Mouse (Mus musculus) kidney, adult 8-10 months (tissue): ENCODE measurements around the gene Cys1.
A peak's percentile ranks its signal among the peaks of the same experiment; 100 is the strongest.
"Not testable (repeated sequence)": the region's sequence is repeated elsewhere in the genome, so short reads cannot be mapped to it uniquely, and the experiment has no call there.

ENCODE experiments used
- DNase-seq, 2 experiments: peaks; one replicate each; pipeline ENCODE4 v3.0.0; 2022

The Cys1 gene

DNA sequence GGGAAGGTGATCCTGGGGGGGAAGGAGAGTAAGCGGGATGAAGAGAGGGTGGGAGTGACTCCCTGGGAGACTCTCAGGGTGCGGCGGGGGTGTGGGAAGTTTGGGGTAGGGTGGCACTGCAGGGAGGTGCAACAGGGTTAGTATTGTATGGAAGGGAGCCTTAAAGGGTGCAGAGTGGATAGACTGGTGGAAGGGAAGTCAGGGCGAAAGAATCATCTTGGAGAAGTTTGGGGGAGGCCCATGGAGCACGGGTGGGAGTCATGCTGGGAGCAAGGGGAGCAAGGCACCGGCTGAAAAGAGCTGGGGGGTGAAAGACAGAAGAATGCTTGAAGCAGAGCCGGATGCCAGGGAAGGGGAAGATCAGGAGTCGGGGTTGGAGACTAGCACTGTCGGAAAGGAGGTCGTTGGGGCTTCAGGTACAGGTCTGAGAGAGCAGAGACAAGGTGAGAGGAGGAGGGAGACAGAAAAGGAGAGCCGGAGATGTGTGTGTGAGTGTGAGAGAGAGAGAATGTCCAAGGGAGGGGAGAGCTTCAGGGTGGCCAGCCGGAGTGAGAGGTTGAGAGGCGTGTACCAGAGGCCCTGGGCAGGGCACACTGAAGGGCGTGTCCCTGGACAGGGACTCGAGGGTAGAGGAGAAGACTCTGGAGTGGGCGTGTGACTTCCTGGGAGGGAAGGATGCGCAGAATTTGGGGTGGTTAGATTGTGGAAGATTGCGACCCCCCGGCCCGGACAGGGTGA is at the start of gene Cys1:
TSS of gene Cys1 (minus strand) at position 528 of the 738 bp plus-strand sequence.
- DNase-seq, result peak; percentile 84 to 89

DNA sequence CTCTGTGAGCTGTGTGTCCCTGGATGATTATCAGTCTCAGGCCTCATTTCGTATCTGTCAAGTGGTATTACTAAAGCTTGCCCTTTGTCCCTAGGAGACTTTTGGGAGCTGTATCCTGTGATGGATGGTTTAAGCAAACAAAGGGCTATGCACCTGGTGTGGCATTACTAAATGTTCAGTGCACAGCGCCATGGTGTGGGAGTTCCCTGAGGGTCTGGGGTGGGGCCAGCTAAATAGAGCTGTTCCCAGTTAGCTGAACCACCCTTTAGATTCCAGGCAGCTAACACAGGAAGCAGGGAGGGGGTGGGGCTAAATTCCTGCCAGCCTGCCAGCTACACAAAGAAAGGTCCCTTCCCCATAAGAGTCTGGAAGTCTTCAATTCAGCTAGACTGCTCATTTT is 42.8 kb upstream of the Cys1 start:
- no peak for DNase-seq

DNA sequence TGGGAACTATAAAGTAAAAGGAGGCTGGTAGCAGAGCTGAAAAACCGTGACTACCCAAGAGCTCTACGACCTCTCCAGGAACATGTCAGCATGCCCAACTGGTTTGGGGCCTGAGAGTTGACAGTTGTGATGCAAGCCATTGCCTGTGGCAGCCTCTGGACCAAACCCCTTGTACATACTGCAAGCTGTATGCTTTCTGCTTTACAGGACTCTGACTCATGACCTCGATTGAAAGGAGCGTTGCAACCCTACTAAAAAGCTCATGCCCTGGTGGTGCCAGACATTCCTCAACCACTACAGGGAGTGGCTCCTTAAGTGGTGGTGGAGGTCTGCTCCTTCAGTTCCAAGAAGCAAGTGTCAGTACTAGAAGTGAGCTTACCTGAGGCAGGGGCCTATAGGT is 42.2 kb upstream of the Cys1 start:
- DNase-seq, result no peak

DNA sequence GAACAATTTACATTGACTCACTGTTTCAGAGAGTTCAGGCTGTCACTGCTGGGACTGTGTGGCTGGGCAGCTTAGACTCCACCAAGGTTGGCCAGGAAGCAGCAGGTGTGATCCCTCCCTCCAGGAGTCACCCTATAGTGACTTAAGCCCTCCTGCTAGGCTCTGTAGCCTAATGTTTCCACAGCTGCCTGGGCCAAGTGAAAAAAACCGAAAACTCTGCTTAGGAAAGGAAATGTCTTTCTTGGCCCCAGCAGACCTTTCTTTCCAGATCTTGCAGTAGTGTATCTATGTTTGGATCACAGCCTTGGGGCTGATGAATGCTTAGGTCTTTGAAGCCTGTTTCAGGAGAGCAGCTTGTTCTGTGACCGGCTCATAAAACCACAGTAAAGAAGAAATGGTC is 41.8 kb upstream of the Cys1 start:
- no peak for DNase-seq

DNA sequence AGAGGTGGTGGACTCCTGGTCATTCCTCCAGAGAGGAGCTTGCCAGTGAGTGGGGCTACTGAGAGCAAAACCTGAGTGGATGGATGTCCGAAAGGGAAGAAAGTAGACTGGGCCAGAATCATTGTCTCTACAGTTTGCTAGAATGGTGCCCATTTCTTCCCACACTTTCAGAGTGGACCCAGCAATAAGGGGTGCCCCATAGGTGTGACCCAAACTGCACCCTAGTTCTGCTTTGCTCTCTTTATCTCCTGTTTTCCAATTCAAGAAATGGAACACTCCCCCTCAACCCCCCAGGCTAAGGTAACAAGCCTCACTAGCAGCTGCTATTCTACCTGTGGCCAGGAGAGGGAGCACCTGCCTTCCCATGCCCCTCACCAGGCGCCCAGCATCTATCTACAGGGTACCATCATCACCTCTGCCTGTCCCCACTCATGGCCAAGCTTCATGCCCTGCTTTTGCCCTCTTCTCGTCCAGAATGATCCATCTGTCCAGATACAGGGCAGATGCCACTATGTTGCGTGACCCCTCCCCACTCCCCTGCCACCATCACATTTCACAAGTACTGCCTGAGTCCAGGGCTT is 35.2 kb upstream of the Cys1 start:
- DNase-seq, result peak in 1 of 2 experiments; percentile 43

DNA sequence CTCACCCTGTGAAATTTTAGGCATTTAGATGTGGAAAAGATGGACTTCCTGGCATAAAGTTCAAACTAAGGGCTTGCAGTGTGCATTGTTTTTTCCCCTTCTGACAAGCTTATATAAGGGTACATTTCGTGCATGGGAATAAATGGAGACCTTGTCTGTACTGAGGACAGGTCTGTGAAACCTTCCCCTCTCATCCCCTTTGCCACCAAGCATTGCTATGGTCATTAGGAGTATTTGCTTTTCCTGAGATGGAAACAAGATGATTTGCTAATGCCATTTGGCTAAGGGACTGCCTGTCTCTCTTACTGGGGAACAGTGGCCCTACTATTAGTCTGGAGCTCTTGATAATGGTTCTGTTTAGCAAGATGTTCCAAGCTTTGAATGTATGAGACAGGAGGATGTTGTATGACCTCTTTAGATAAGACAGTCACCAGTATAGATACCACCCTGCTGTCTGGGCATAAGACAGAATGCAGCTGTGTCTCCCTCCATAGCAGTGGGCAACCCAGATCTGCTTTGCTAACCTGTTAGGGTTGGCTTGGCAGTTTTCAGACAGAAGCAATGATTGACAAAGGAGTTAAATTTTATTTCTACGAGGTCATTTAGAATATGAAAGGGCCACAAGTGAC is 33.8 kb upstream of the Cys1 start:
- no peak for DNase-seq

DNA sequence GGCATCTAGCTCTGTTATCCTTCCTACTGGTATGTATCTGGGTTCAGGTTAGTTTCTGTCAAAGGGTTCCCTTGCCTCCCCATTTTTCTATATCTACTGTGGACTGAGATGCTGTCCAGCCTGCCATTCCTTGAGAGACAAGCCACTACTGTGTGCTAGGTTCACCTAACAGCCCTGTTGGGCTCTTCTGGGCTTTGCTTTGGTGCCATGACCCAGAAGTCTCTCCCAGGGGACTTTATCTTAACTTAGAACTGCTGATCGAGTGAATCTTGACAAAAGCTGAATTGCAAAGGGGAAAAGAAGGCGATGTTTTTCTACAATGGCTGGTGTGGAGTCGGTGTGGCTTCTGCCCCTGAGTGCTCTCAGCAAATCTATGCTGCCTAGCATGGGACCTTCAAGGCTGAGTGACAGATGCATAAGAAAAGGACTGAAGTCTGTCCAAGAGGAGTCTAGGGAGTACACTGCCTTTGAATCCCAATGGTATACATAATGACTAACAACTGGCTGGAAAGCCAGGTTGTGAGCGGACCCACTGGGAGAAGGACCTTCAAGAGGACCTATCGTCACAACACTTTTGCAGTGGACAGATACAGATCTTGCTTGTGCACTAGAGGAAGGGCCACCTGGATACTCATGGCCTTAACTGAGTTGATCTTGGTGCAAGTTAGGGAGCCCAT is 33.1 kb upstream of the Cys1 start:
- DNase-seq, result no peak

DNA sequence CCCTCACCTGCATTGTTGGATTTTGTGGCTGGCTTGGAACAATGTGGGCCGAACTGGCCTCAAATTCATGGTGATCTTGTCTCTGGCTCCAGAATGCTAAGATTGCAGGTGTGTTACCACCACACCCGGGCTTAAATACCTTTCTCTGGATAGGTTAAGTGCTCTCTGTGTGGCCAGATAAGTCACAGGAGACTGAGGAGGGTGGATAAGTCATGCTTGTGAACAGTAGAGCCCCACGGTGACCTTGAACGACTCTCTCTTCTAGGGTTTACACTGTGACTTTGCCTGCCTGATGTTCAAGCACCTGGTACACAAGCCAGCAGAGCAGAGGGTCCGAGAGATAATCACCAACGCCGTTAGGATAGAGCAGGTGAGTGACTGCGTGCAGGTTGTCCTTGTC is 30.8 kb upstream of the Cys1 start:
- DNase-seq, result no peak

DNA sequence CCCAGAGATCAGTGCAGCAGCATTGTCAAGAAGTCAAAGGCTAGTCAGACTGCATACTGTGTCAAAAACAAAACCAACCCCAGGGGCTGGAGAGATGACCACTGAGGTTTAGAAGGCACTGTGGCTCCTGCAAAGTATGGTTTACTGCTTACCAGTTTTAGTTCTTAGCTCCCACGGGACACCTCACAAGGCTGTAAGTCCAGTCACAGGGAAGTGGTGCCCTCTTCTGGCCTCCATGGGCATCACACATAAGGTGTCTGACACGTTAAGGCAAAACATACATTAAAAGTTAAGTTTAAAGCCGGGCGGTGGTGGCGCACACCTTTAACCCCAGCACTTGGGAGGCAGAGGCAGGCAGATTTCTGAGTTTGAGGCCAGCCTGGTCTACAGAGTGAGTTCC is 29.1 kb upstream of the Cys1 start:
- no peak for DNase-seq

DNA sequence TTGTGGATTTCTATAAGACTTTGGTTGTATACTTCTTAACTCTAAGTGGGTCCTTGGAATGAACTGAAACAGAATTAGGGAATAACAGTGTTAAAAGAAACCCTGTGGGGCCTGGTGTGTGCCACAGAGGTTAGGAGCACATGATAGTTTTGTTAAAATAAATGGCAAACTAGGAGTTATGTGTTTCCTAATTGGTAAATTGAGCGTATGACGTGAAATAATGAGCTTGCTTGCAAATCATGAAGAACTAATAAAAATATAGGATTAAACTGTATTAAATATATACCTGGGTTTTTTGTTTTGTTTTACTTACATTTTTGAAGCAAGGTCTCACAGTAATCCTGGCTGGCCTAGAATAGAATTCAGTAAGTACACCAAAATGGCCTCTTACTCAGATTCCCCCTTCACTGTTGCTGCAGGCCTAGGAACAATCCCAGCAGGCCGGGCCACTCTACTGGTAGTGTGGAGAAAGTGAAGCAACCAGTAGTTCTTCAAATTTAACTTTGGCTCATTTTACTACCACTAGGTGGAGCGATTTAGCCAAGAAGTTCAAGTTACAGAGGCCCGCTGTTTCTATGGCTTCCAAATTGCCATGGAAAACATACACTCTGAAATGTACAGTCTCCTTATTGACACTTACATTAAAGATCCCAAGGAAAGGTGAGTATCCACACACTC is 28.4 kb upstream of the Cys1 start:
- DNase-seq, result peak; percentile 35 to 77

DNA sequence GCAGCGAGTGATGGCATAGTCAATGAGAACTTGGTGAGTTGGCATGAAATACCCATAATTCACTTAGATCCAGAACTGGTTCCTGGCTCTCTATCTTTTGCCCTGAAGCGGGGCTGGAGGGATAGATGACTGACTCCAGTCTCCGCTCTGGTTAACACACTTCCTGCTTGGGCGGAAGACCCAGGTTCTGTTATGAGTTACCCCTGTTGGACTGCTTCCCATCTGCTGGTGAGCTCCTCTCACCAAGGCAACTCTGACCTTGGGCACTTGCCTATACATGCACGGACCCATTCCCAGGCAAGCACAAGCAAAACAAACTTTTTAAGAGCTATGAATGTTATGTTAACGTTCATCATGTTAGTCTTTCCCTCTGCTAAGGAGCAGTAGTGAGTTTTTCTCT is 27.8 kb upstream of the Cys1 start:
- no peak for DNase-seq

DNA sequence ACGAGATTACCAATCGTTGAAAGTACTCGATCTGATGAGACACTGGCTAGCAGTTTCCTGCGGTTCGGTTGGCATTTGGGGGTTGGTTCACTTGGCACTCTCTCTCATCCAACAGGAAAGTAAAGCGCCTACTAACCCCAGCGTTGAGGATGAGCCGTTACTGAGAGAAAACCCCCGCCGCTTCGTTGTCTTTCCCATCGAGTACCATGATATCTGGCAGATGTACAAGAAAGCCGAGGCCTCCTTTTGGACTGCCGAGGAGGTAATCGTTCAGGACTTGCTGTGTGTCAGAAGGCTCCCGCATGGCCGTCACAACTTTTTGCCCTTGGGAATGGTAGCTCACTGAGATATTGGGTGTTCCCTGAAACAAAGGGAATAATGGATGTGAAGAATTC is 27.2 kb upstream of the Cys1 start:
- DNase-seq, result no peak

DNA sequence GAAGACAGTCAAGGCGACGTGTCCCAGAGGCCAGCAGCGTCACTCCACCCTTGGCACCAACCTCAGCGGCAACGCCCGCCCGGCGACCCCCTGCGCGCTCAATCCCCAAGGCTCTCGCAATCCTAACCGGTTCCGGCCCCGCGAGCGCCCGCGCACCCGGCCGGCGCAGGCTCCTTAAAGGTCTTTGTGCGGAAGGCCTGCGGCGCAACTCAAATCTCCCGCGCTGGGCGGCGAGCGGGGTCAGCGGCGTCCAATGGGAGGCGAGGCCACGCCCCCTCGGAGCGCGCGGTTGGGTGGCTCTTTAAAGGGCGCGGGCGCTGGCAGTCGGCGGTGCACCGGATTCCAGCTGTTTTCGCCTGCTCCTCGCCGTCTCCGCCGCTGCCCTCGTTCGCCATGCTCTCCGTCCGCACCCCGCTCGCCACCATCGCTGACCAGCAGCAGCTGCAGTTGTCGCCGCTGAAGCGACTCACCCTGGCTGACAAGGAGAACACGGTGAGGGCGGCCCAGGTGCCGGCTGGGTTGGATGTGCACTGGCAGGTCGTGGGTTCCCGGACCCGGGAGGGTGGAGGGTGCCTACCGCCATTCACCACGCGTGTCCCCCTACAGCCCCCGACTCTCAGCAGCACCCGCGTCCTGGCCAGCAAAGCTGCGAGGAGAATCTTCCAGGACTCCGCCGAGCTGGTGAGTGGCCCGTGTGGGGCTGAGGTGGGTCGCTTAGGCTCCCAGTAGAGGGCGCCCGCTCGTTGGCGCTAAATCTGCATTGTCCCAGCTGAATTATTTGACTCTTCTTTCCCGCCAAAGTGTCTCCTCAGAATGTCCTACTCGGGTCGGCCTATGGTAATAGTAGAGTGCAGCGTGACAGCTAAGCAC is 26.6 kb upstream of the Cys1 start, which contains the start of gene Rrm2:
TSS of gene Rrm2 (plus strand) at position 288 of the 870 bp plus-strand sequence.
- DNase-seq, result peak; percentile 89 to 94

DNA sequence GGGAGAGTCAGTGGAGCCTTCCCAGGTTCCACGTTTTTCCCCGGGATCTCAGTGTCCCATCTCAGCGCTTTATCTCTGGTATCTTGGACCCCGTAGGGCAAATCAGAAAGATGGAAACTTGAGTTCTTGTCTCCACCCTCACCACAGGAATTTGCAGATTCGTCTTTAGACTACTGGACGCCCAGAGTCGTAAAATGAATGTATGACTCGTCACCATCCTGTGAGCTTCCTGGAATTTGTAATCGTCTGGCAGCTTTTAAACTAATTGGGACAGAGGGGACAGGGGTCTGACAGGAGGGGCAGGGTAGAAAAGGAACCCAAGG is 25.8 kb upstream of the Cys1 start:
- DNase-seq, result no peak

DNA sequence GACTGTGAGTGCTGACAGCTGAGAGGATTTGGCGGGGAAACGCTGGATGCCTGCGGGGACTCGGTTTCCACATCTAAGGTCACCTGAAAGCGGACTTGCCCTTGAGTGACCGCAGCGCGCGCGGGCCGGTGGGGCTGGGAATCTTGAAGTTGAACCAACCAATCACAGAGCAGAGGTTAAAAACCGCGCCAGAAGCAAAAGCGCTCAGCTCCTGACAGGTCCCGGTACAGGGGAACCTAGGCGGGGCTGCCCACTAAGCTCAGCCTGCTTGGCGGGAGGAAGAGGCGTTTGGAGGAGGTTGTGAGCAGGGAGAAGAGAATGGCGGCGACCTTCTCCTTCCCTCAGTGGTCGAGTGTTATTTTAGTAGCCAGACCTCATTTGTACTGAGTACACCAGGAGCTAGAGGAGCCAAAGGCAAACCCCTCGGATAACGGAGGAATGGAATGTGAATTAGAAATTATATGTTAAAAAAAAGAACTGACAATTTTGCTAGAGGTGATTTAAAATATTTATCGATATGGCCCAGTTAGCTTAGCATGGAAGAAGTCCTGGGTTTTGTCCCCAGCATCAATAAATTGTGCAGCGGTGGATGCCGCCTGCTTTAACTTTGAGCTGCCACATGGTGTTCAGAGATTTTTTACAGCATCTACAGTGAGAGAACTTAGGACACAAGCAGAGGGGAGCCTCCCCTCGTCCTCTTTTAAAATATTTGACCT is 25.3 kb upstream of the Cys1 start:
- DNase-seq, result peak; percentile 55 to 64

DNA sequence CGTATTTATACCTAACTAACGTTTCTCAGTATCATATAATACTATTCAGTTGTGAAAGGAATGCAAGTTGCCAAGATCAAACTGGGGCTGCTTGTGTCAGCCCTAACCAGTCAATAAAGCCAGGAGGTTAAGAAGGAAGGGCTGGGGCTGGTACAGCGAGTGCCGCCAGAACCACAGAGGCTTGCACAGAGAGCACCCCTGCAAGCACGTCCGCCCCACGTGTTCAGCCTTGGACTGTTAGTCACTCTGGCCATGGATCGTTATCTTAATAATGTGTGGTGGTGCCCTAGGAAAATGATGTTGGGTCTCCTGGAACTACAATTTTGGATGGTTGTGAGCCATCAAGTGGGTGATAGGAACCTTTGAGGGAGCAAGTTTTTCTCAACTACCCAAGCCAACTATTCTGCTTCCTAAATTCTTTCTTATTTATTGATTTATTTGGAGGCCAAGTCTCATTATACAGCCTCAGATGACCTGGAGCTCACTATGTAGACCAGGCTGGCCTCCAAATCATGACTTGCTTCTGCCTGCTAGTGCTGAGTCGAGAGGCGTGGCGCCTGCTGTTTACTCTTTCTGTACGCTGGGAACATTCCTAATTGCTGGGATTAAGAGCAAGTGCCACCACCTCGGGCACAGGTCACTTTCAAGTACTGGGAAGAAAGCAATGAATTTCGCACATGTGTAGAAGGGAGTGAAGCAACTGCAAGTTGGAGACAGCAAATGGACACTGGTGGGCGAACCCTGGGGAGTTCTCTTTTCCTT is 24.1 kb upstream of the Cys1 start:
- DNase-seq, result no peak

DNA sequence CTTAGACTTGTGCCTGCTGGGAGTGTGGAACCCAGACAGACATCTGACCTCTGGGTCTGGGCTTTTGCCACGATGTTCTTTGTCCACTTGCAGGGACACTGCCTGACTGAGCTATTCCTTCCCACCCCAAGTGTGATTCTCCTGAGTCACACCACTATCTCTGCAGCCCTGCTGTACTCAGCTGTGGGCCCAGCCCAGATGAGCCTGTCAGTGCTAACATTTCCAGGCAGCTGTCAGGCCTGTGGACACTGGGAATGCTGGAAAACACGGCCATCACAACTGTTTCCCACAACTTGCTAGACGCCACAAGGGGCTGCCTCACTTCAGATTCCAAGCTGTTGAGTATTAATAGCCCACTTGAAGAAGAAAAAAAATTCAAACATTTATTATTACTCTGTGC is 21.4 kb upstream of the Cys1 start:
- DNase-seq, result no peak

DNA sequence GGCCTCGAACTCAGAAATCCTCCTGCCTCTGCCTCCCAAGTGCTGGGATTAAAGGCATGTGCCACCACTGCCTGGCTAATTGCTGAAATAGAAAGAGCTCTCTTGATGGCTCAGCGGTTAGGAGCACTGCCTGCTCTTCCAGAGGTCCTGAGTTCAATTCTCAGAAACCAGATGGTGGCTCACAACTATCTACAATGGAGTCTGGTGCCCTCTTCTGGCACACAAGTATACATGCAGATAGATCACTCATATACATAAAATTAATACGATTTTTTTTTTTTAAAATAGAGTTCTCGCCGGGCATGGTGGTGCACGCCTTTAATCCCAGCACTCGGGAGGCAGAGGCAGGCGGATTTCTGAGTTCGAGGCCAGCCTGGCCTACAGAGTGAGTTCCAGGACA is 20.0 kb upstream of the Cys1 start:
- DNase-seq, result not testable (repeated sequence)

DNA sequence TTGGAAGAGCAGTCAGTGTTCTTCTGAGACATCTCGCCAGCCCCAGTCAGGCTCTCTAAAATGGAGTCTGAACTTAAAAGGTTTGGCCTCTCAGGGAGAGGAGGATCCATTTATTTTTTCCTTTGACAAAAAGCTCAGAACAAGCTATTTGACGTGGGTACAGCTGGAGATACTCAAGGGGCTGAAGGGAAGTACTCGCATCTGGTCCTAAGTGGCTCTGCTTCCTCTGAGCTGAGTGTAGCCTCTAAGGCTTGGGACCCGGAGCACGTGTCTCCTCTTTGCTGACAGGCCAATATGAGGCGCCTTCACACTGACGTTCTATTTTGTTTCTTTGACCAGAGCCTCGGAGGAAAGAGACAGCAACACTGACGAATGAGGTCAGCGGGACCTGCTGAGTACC is 18.0 kb upstream of the Cys1 start:
- no peak for DNase-seq

DNA sequence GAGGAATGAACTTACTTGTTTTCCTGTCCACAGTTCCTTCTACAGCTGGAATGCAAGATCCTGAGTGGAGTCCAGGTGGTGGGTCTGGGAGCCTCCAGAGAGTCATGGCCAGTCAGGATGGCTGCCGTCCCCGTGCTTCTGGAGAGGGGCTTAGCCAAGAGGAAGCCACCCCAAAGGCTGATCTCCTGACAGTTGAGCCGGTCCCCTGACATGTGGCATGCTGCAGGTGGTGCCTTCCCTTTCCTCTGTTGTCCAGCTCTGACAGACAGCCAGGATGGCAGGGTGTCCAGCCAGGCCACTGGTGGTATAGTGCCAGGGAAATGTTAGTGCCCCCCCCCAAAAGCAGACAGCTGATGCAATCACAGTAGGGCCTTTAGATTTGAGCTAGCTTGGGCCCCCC is 16.9 kb upstream of the Cys1 start:
- no peak for DNase-seq
